Mouse (Mus musculus): ENCODE data around the gene Ang5. TPM values are rescaled to one million over a fixed set of nuclear protein-coding genes. Genes with fewer than 3 reads are reported as not detected.
"Not testable (repeated sequence)": the region's sequence is repeated elsewhere in the genome, so short reads cannot be mapped to it uniquely, and the experiment has no call there.

Ang5 gene
- polyA plus RNA-seq, 1 experiment from 2014 or later: not detected

DNA sequence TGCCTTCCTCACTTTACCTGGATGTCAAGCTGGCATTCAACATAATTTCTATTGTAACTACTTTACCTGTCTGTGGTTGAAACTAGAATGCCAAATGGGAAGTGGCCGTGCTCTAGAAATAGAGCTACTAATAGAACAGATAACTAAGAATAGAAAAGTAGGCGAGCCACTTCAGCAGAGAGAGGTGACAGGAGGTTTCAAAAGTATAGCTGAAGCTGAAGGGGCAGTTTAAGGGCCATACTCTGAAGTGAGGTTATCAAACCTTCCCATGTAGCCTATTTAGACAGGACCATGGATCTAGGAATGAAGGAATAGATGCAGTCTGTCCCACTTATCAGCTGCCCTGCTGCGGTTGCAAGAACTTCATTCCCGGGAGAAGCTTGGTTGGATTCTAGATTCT, 26.6 kb downstream of the Ang5 start:
- whole genome bisulfite sequencing: 69% methylated on average over 4 of the region's 4 CpGs

DNA sequence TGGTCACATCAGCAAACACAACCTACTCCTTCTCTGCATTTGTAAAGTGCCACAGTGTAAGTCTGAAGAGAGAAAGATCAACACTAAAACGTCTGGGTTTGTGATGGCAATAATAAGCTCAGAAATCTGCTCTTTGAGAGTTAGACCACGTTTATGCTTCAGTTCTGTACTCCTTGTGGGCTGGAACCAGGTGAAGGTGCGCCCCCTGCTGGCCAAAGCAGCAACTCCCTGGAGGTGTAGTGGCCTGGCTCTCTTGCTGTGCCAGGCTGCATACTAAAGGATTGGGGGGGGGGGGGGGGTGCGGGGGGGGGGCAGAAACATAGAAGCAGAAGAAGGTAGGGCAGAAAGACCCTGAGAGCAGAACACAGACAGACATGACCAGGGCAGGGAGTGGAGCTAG, 27.0 kb downstream of the Ang5 start:
- no peak overlapping the region for H3K9ac ChIP-seq (ENCODE audit: low read depth, low read length)
- no peak overlapping the region for H3K4me2 ChIP-seq (ENCODE audit: low read depth, low read length)
- no peaks in the 10 kb centered on the region for H3K4me1 ChIP-seq (ENCODE audit: control insufficient read depth, insufficient read depth, low read length)
- H3K27me3 ChIP-seq (replicated peaks; ENCODE audit: control insufficient read depth, insufficient read depth, low read length): no peaks in the 10 kb centered on the region
- ATAC-seq (ENCODE audit: low read depth) (peak; percentile 82; the same call in 1 of the 2 replicates), DNase-seq (ENCODE audit: low spot score) (peak; percentile 50)
- no peaks in the 10 kb centered on the region for H3K36me3 ChIP-seq (ENCODE audit: control insufficient read depth, insufficient read depth, low read length)
- 2% methylated on average over 4 of the region's 4 CpGs for WGBS
- no peak overlapping the region for H3K4me3 ChIP-seq (ENCODE audit: low read depth, low read length)
- H3K9me3 ChIP-seq (ENCODE audit: control insufficient read depth, low read length): no peaks in the 10 kb centered on the region
- no peak overlapping the region for H3K27ac ChIP-seq (replicated peaks; ENCODE audit: low read depth, low read length)

More for the DNA sequence above, 26.6 kb downstream of the Ang5 start:
- no peaks in the 10 kb centered on the region for H3K27me3 ChIP-seq (replicated peaks; ENCODE audit: control insufficient read depth, insufficient read depth, low read length)
- H3K4me2 ChIP-seq (ENCODE audit: low read depth, low read length): no peak overlapping the region
- no peaks in the 10 kb centered on the region for H3K9me3 ChIP-seq (ENCODE audit: control insufficient read depth, low read length)
- no peaks in the 10 kb centered on the region for H3K4me1 ChIP-seq (ENCODE audit: control insufficient read depth, insufficient read depth, low read length)
- H3K27ac ChIP-seq (replicated peaks; ENCODE audit: low read depth, low read length): no peak overlapping the region
- no peak overlapping the region for H3K9ac ChIP-seq (ENCODE audit: low read depth, low read length)
- ATAC-seq (ENCODE audit: low read depth): no peak
- DNase-seq (ENCODE audit: low spot score): no peak
- no peaks in the 10 kb centered on the region for H3K36me3 ChIP-seq (ENCODE audit: control insufficient read depth, insufficient read depth, low read length)
- H3K4me3 ChIP-seq (ENCODE audit: low read depth, low read length): no peak overlapping the region

DNA sequence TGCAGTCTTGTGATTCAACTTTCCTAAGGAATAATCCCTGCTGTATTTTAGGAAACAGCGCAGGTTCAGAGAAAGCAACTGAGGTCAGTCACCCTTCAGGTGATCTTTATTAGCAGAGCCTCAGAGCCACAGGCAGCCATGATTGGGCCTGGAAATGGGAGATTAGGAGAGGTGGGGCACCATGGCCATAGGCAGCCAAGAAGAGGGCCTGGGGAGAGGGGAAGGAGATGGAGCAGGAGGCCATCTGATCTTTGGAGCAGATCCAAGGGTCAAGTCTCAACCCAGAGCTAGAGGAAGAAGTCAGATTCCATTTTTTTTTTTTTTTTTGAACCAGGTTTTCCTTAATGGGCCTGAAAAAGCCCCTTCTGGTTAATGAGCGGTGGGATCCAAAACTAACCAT, 29.3 kb downstream of the Ang5 start:
- no peak overlapping the region for H3K4me2 ChIP-seq (ENCODE audit: low read depth, low read length)

DNA sequence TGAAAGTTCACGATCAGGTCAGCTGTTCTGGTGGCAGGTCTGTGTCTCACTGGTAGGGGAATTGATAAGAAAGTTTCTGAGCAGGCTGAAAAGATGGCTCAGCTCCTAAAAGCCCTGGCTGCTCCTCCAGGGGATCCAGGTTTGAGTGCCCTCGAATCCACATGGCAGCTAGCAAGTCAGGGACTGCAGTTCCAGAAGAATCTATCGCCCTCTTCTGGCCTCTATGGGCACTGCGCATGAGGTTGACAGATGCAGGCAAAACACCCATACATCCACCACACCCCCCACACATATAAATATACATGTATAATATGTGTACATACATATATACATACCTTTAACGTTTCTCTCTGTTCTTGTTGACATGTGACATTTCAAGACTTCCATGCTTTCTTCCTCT, 30.5 kb downstream of the Ang5 start:
- not testable (repeated sequence) for H3K27me3 ChIP-seq (replicated peaks; ENCODE audit: control insufficient read depth, insufficient read depth, low read length); H3K9ac ChIP-seq (ENCODE audit: low read depth, low read length); H3K4me2 ChIP-seq (ENCODE audit: low read depth, low read length); H3K4me1 ChIP-seq (ENCODE audit: control insufficient read depth, insufficient read depth, low read length); H3K9me3 ChIP-seq (ENCODE audit: control insufficient read depth, low read length); H3K27ac ChIP-seq (replicated peaks; ENCODE audit: low read depth, low read length); ATAC-seq (ENCODE audit: low read depth); H3K4me3 ChIP-seq (ENCODE audit: low read depth, low read length); H3K36me3 ChIP-seq (ENCODE audit: control insufficient read depth, insufficient read depth, low read length)
- DNase-seq (ENCODE audit: low spot score): peak; percentile 50
- WGBS: 23% methylated on average over 5 of the region's 5 CpGs

More for the DNA sequence above, 29.3 kb downstream of the Ang5 start:
- ATAC-seq (ENCODE audit: low read depth) (no peak), DNase-seq (ENCODE audit: low spot score) (no peak)
- Histone ChIP-seq H3K36me3 (ENCODE audit: control insufficient read depth, insufficient read depth, low read length) (no peaks in the 10 kb centered on the region), H3K27ac (replicated peaks; ENCODE audit: low read depth, low read length) (no peak overlapping the region), H3K9me3 (ENCODE audit: control insufficient read depth, low read length) (no peaks in the 10 kb centered on the region), H3K4me1 (ENCODE audit: control insufficient read depth, insufficient read depth, low read length) (no peaks in the 10 kb centered on the region), H3K27me3 (replicated peaks; ENCODE audit: control insufficient read depth, insufficient read depth, low read length) (no peaks in the 10 kb centered on the region), H3K4me3 (ENCODE audit: low read depth, low read length) (no peak overlapping the region), H3K9ac (ENCODE audit: low read depth, low read length) (no peak overlapping the region)
- WGBS: 86% methylated on average over 2 of the region's 2 CpGs

DNA sequence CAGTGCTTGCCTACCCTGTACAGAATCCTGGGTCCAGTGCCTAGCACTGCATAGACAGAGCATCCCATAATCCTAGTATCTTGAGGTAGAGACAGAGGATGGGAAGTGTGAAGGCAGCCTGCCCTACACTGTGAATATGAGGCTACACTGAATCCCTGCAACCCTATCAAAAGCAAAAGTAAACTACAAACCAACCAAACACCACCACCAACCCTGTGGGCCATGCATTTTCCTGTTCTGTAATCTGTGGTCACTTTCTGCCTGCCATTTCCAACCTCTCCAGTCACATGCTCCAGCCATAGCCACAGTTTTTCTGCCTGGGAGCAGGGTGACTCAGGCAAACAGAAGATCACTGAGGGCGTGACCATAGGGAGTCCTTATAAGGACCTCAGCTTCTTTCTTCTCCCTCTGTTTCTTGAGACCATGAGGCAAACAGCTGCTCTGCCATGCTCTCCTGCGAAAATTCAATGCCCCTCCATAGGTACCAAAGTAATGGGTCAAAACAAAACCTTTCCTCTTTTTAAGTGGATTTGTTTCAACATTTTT, 41.7 kb downstream of the Ang5 start:
- H3K27me3 ChIP-seq (replicated peaks; ENCODE audit: control insufficient read depth, insufficient read depth, low read length); DNase-seq (ENCODE audit: low spot score); H3K9ac ChIP-seq (ENCODE audit: low read depth, low read length); H3K9me3 ChIP-seq (ENCODE audit: control insufficient read depth, low read length); H3K27ac ChIP-seq (replicated peaks; ENCODE audit: low read depth, low read length); H3K4me2 ChIP-seq (ENCODE audit: low read depth, low read length); ATAC-seq (ENCODE audit: low read depth); H3K4me3 ChIP-seq (ENCODE audit: low read depth, low read length); H3K4me1 ChIP-seq (ENCODE audit: control insufficient read depth, insufficient read depth, low read length); H3K36me3 ChIP-seq (ENCODE audit: control insufficient read depth, insufficient read depth, low read length): not testable (repeated sequence)
- WGBS: 74% methylated on average over 2 of the region's 2 CpGs

DNA sequence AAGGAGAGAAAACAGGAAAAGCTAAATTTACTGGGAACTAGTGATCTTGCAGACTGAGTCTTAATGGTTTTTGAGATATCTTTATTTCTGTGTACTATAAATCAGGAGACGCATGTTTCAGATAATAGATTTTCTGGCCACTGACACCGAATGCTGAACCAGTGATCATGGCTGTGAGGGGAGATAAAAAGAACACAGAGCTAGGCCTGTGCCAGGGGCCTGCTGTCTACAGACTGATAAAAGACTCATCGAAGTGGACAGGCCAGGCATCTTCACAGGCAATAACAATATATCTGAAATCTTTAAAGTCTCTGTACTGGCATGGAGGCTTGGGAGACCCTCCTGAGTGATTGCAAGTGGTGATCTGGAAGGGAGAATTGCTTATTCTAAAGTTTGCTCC, 44.7 kb downstream of the Ang5 start:
- H3K9ac ChIP-seq (ENCODE audit: low read depth, low read length): no peak overlapping the region
- H3K4me2 ChIP-seq (ENCODE audit: low read depth, low read length): no peak overlapping the region
- 93% methylated on average over 3 of the region's 3 CpGs for WGBS
- H3K4me1 ChIP-seq (ENCODE audit: control insufficient read depth, insufficient read depth, low read length): no peaks in the 10 kb centered on the region
- no peaks in the 10 kb centered on the region for H3K36me3 ChIP-seq (ENCODE audit: control insufficient read depth, insufficient read depth, low read length)
- no peaks in the 10 kb centered on the region for H3K9me3 ChIP-seq (ENCODE audit: control insufficient read depth, low read length)
- DNase-seq (ENCODE audit: low spot score) (no peak), ATAC-seq (ENCODE audit: low read depth) (no peak)
- no peak overlapping the region for H3K4me3 ChIP-seq (ENCODE audit: low read depth, low read length)
- H3K27me3 ChIP-seq (replicated peaks; ENCODE audit: control insufficient read depth, insufficient read depth, low read length): no peaks in the 10 kb centered on the region
- H3K27ac ChIP-seq (replicated peaks; ENCODE audit: low read depth, low read length): no peak overlapping the region

DNA sequence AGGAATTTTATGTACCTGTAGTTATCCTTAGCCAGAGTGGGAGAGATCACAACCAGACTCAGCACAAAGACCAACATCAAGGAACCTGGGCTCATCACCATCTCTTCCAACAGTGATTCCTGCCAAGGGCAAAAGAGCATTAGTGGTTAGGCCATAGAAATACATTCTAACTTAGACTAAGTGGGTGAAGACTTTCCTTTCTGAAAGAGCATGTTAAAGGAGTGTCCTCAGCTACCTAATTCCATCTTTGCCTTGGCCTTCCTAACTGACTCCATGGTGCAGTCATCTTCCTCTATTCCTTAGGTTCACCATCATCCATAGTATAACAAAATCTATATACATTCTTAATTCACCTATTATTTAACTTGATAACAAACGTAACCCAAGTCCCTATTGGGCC, 45.3 kb downstream of the Ang5 start, which contains the start of gene Ang6:
Gene Ang6, minus strand, starts transcription at position 101 of the 400 bp plus-strand sequence.
- ATAC-seq (ENCODE audit: low read depth) (no peak), DNase-seq (ENCODE audit: low spot score) (no peak)
- Histone ChIP-seq H3K4me1 (ENCODE audit: control insufficient read depth, insufficient read depth, low read length) (no peaks in the 10 kb centered on the region), H3K4me2 (ENCODE audit: low read depth, low read length) (no peak within 1 kb of the TSS), H3K36me3 (ENCODE audit: control insufficient read depth, insufficient read depth, low read length) (no peaks in the 10 kb centered on the region), H3K9me3 (ENCODE audit: control insufficient read depth, low read length) (no peaks in the 10 kb centered on the region), H3K9ac (ENCODE audit: low read depth, low read length) (no peak within 1 kb of the TSS), H3K4me3 (ENCODE audit: low read depth, low read length) (no peak within 1 kb of the TSS), H3K27me3 (replicated peaks; ENCODE audit: control insufficient read depth, insufficient read depth, low read length) (no peaks in the 10 kb centered on the region), H3K27ac (replicated peaks; ENCODE audit: low read depth, low read length) (no peak within 1 kb of the TSS)
- 82% methylated on average over 1 of the region's 1 CpGs for WGBS

DNA sequence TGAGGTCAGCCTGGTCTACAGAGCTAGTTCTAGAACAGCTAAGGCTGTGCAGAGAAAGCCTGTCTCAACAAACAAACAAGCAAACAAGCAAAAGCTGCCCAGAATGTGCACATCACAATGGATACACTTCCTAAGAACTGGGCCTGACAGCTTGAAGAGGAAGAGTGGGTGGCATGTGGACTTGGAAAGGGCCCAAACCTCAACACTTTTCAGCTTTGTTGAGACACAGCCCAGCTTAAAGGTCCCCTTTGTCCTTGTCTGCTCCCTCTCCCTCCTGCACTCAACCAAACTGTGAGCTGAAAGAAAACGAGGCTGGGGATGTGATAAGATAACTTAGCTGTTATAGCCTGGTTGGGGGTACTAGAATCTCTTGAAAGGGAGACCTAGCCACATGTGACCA, 51.2 kb downstream of the Ang5 start:
- DNase-seq (ENCODE audit: low spot score); H3K4me2 ChIP-seq (ENCODE audit: low read depth, low read length); H3K4me3 ChIP-seq (ENCODE audit: low read depth, low read length); H3K27me3 ChIP-seq (replicated peaks; ENCODE audit: control insufficient read depth, insufficient read depth, low read length); H3K9ac ChIP-seq (ENCODE audit: low read depth, low read length); H3K9me3 ChIP-seq (ENCODE audit: control insufficient read depth, low read length); H3K4me1 ChIP-seq (ENCODE audit: control insufficient read depth, insufficient read depth, low read length); ATAC-seq (ENCODE audit: low read depth); H3K27ac ChIP-seq (replicated peaks; ENCODE audit: low read depth, low read length); H3K36me3 ChIP-seq (ENCODE audit: control insufficient read depth, insufficient read depth, low read length): not testable (repeated sequence)
- WGBS: no CpG with 5 or more reads among the region's 1 CpGs

DNA sequence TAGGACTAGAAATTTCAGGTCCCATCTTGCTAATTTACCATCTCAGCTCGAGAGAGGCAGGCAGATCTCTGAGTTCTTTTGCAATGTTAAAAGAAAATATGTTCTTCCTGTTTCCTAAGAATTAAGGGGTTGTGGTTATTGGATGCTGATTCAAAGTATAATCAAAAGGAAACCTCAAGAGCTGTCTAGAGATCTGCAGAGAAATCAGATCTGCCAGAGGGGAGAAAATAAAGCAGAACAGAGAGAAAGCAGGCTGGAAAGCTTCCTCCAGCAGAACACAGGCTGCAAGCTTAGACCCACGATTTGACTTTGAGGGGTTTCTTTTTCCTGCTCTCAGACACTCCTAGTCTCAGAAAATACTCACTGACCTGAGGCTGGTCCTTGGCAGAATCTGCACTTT, 52.8 kb downstream of the Ang5 start:
- not testable (repeated sequence) for H3K4me2 ChIP-seq (ENCODE audit: low read depth, low read length); H3K36me3 ChIP-seq (ENCODE audit: control insufficient read depth, insufficient read depth, low read length); H3K4me3 ChIP-seq (ENCODE audit: low read depth, low read length); H3K4me1 ChIP-seq (ENCODE audit: control insufficient read depth, insufficient read depth, low read length); H3K9me3 ChIP-seq (ENCODE audit: control insufficient read depth, low read length); H3K27ac ChIP-seq (replicated peaks; ENCODE audit: low read depth, low read length); H3K9ac ChIP-seq (ENCODE audit: low read depth, low read length); DNase-seq (ENCODE audit: low spot score); H3K27me3 ChIP-seq (replicated peaks; ENCODE audit: control insufficient read depth, insufficient read depth, low read length)
- 21% methylated on average over 2 of the region's 2 CpGs for WGBS
- ATAC-seq (ENCODE audit: low read depth): peak; percentile 37; the same call in 1 of the 2 replicates

Data from embryonic facial prominence, embryonic 14.5 days (tissue).